In the genomic region with DNA sequence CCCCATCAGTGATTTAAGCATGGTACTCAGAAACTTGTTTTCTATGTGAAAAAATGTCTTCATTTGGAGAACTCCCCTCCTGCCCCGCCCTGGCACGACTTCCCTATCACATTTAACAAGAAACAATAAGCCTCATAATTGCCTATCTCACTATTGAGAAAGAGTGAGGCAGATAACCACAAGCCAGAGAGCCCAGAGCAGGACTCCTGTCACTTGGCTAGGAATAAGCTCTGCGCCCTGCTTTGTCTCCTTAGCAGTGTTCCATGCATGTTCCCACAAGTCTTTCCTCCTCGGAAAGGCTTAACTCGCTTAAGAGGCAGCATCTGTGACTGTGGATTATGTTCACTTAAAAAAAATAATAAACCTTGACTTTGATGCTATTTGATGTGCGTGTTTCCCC, we compare ENCODE assay signal across 13 mouse cellular contexts.
"Had no signal": no experiment of that assay in that cellular context is flagged by ENCODE, and none has a peak within 500 bp of the region (broad histone marks: within the 10 kb centered on the region; RNA-seq: fewer than 3 reads in every experiment).

No protein-coding gene starts in this region.

- H3K9ac ChIP-seq: kidney, embryonic 15.5 days; liver, embryonic 15.5 days; lung, embryonic 14.5 days; neural tube, embryonic 15.5 days had no signal

- H3K4me2 ChIP-seq: kidney, embryonic 15.5 days; liver, embryonic 11.5 days; liver, embryonic 15.5 days; lung, embryonic 14.5 days; neural tube, embryonic 15.5 days had no signal

- H3K27me3 ChIP-seq: kidney, embryonic 15.5 days; liver, embryonic 15.5 days; neural tube, embryonic 15.5 days had no signal

- H3K4me1 ChIP-seq: kidney, embryonic 15.5 days; limb, embryonic 10.5 days; liver, embryonic 15.5 days; neural tube, embryonic 15.5 days had no signal

- H3K4me3 ChIP-seq: kidney, embryonic 15.5 days; limb, embryonic 10.5 days; liver, embryonic 15.5 days; myocyte; neural tube, embryonic 15.5 days had no signal

- H3K27ac ChIP-seq: kidney, embryonic 15.5 days; limb, embryonic 10.5 days; liver, embryonic 15.5 days; macrophage; neural tube, embryonic 15.5 days had no signal

- H3K9me3 ChIP-seq: kidney, embryonic 15.5 days; limb, embryonic 10.5 days; liver, embryonic 15.5 days; neural tube, embryonic 15.5 days had no signal

- DNase-seq: kidney, adult 18-20 months; kidney, postnatal 14 days; lung, embryonic 14.5 days; right cerebral cortex, adult 18-20 months; right cerebral cortex, postnatal 25 days; thymus, postnatal 4 days had no signal

- H3K36me3 ChIP-seq: kidney, embryonic 15.5 days; limb, embryonic 10.5 days; liver, embryonic 15.5 days; neural tube, embryonic 15.5 days had no signal
